Mouse (Mus musculus) hindbrain, embryonic 15.5 days (tissue): ENCODE results near the gene Smim13. TPM values are rescaled to one million over a fixed set of nuclear protein-coding genes. Genes with fewer than 3 reads are reported as not detected.

Experiments used
- ATAC-seq: fragments of 200-750 bp; cut with Nextera tagmentation; 2 replicates; pipeline ENCODE4 v1.8.0; 2017; ENCODE audit warnings: low read depth, moderate number of reproducible peaks, moderate TSS enrichment; ENCODE audit not compliant: low FRiP score
- H3K27ac ChIP-seq: fragments of 300-500 bp; sonication (generic); replicated peaks from 2 replicates; pipeline ENCODE4 v1.5.1; 2015; ENCODE audit warnings: mild to moderate bottlenecking, inconsistent platforms
- H3K27me3 ChIP-seq: fragments of 300-500 bp; sonication (generic); 2 replicates; pipeline ENCODE4 v1.6.1; 2015; ENCODE audit warnings: control low read depth, inconsistent platforms
- H3K36me3 ChIP-seq: fragments of 300-500 bp; sonication (generic); 2 replicates; pipeline ENCODE4 v1.6.1; 2015; ENCODE audit warnings: control low read depth, inconsistent platforms
- H3K4me1 ChIP-seq: fragments of 300-500 bp; sonication (generic); replicated peaks from 2 replicates; pipeline ENCODE4 v1.6.1; 2015; ENCODE audit warnings: control low read depth, inconsistent platforms
- H3K4me2 ChIP-seq: fragments of 300-500 bp; sonication (generic); 2 replicates; pipeline ENCODE4 v1.6.1; 2015; ENCODE audit warnings: moderate library complexity, mild to moderate bottlenecking, inconsistent platforms
- H3K4me3 ChIP-seq: fragments of 300-500 bp; sonication (generic); 2 replicates; pipeline ENCODE4 v1.5.1; 2015; ENCODE audit warnings: mild to moderate bottlenecking, inconsistent platforms
- H3K9ac ChIP-seq: fragments of 300-500 bp; sonication (generic); 2 replicates; pipeline ENCODE4 v1.6.1; 2015; ENCODE audit warnings: inconsistent platforms
- H3K9me3 ChIP-seq: fragments of 300-500 bp; sonication (generic); 2 replicates; pipeline ENCODE4 v1.6.1; 2016; ENCODE audit warnings: control low read depth, inconsistent platforms
- WGBS: fragments of 180-500 bp; shearing (Covaris S2); methylation state at CpG from one replicate; pipeline ENCODE4 v1.1.7; 2015; 5-methylcytosine and 5-hydroxymethylcytosine counted together
- polyA plus RNA-seq: library from polyadenylated mRNA; unstranded; fragments of >200 nt; fragmentation: Nextera tagmentation; extraction: Ambion mirVana; gene quantifications from 2 replicates; pipeline ENCODE4 v1.2.1, GENCODE M21; 2015

The Smim13 gene
- polyA plus RNA-seq, 1 experiment from 2014 or later = 30.6 TPM

GRCm38 (mm10) chr13:41298996-41299395, 49.4 kb downstream of the Smim13 start:
- WGBS = 8% methylated on average over 5 of the region's 5 CpGs

GRCm38 (mm10) chr13:41300037-41300436, 50.4 kb downstream of the Smim13 start:
- Histone ChIP-seq H3K4me1 (no peaks in the 10 kb centered on the region), H3K36me3 (no peaks in the 10 kb centered on the region), H3K27me3 (peaks cover 5% of the 10 kb centered on the region; the same call in 1 of the 2 replicates), H3K4me3 (no peak overlapping the region), H3K27ac (no peak overlapping the region), H3K9me3 (no peaks in the 10 kb centered on the region), H3K9ac (no peak overlapping the region), H3K4me2 (no peak overlapping the region)
- 57% methylated on average over 4 of the region's 4 CpGs for WGBS
- no peak for ATAC-seq

More at GRCm38 (mm10) chr13:41298996-41299395, 49.4 kb downstream of the Smim13 start:
- Histone ChIP-seq H3K27me3 (peaks cover 5% of the 10 kb centered on the region; the same call in 1 of the 2 replicates), H3K4me2 (no peak overlapping the region), H3K36me3 (no peaks in the 10 kb centered on the region), H3K4me3 (no peak overlapping the region), H3K9me3 (no peaks in the 10 kb centered on the region), H3K4me1 (no peaks in the 10 kb centered on the region), H3K27ac (no peak overlapping the region), H3K9ac (no peak overlapping the region)
- no peak for ATAC-seq

GRCm38 (mm10) chr13:41302716-41303115, 53.1 kb downstream of the Smim13 start:
- H3K4me3 ChIP-seq = no peak overlapping the region
- WGBS = 58% methylated on average over 10 of the region's 10 CpGs

GRCm38 (mm10) chr13:41320749-41321148, 71.1 kb downstream of the Smim13 start:
- Histone ChIP-seq H3K9ac (no peak overlapping the region), H3K27me3 (no peaks in the 10 kb centered on the region), H3K27ac (peak overlapping the region; percentile 76), H3K4me3 (no peak overlapping the region), H3K36me3 (peaks cover 2% of the 10 kb centered on the region; the same call in 1 of the 2 replicates), H3K4me1 (peaks cover 8% of the 10 kb centered on the region; the same call in 1 of the 2 replicates), H3K4me2 (no peak overlapping the region), H3K9me3 (no peaks in the 10 kb centered on the region)
- no peak for ATAC-seq
- 41% methylated on average over 5 of the region's 5 CpGs for WGBS

More at GRCm38 (mm10) chr13:41302716-41303115, 53.1 kb downstream of the Smim13 start:
- no peak for ATAC-seq
- no peaks in the 10 kb centered on the region for H3K4me1 ChIP-seq
- H3K9me3 ChIP-seq = no peaks in the 10 kb centered on the region
- H3K36me3 ChIP-seq = no peaks in the 10 kb centered on the region
- no peaks in the 10 kb centered on the region for H3K27me3 ChIP-seq
- no peak overlapping the region for H3K9ac ChIP-seq
- H3K4me2 ChIP-seq = no peak overlapping the region
- H3K27ac ChIP-seq = no peak overlapping the region

GRCm38 (mm10) chr13:41321433-41321832, 71.8 kb downstream of the Smim13 start:
- no peaks in the 10 kb centered on the region for H3K27me3 ChIP-seq
- no peaks in the 10 kb centered on the region for H3K9me3 ChIP-seq
- H3K27ac ChIP-seq = peak overlapping the region; percentile 76
- H3K36me3 ChIP-seq = no peaks in the 10 kb centered on the region
- peaks cover 8% of the 10 kb centered on the region; the same call in 1 of the 2 replicates for H3K4me1 ChIP-seq
- WGBS = 73% methylated on average over 3 of the region's 3 CpGs
- ATAC-seq = no peak
- H3K4me3 ChIP-seq = no peak overlapping the region
- H3K9ac ChIP-seq = no peak overlapping the region
- no peak overlapping the region for H3K4me2 ChIP-seq

GRCm38 (mm10) chr13:41324631-41325030, 75.0 kb downstream of the Smim13 start:
- Histone ChIP-seq H3K4me2 (no peak overlapping the region), H3K4me3 (no peak overlapping the region), H3K9me3 (no peaks in the 10 kb centered on the region), H3K27me3 (no peaks in the 10 kb centered on the region), H3K4me1 (peaks cover 13% of the 10 kb centered on the region; the same call in 1 of the 2 replicates), H3K27ac (no peak overlapping the region), H3K36me3 (no peaks in the 10 kb centered on the region), H3K9ac (no peak overlapping the region)
- no peak for ATAC-seq
- 90% methylated on average over 4 of the region's 4 CpGs for WGBS

GRCm38 (mm10) chr13:41325346-41325745, 75.7 kb downstream of the Smim13 start:
- H3K4me2 ChIP-seq = no peak overlapping the region
- WGBS = 83% methylated on average over 4 of the region's 4 CpGs
- H3K27me3 ChIP-seq = no peaks in the 10 kb centered on the region
- no peak overlapping the region for H3K9ac ChIP-seq
- no peaks in the 10 kb centered on the region for H3K36me3 ChIP-seq
- no peak overlapping the region for H3K4me3 ChIP-seq
- no peaks in the 10 kb centered on the region for H3K9me3 ChIP-seq
- H3K4me1 ChIP-seq = peaks cover 13% of the 10 kb centered on the region; the same call in 1 of the 2 replicates
- no peak overlapping the region for H3K27ac ChIP-seq
- no peak for ATAC-seq

- H3K4me2 ChIP-seq = no peak overlapping the region
- no peaks in the 10 kb centered on the region for H3K36me3 ChIP-seq
- 92% methylated on average over 4 of the region's 4 CpGs for WGBS
- no peak overlapping the region for H3K27ac ChIP-seq
- no peak overlapping the region for H3K4me3 ChIP-seq
- H3K4me1 ChIP-seq = peaks cover 12% of the 10 kb centered on the region; the same call in 1 of the 2 replicates
- ATAC-seq = no peak
- no peaks in the 10 kb centered on the region for H3K9me3 ChIP-seq
- H3K9ac ChIP-seq = no peak overlapping the region
- no peaks in the 10 kb centered on the region for H3K27me3 ChIP-seq
These were observed 76.5 kb downstream of the Smim13 start for GRCm38 (mm10) chr13:41326134-41326533.

Other genes starting within 250 kb of the Smim13 start
- 50.8 and 56.9 TPM in 2 replicates for gene Pak1ip1, start 248.8 kb upstream of the Smim13 start, polyA plus RNA-seq
- gene Tmem14c, start 233.6 kb upstream of the Smim13 start, polyA plus RNA-seq = 126 and 129 TPM in 2 replicates
- 1.9 TPM in 2 replicates for gene Mak, start 170.1 kb upstream of the Smim13 start, polyA plus RNA-seq
- gene Gcm2, start 138.8 kb upstream of the Smim13 start, polyA plus RNA-seq = not detected in 2 replicates
- gene Sycp2l, start 135.5 kb upstream of the Smim13 start, polyA plus RNA-seq = not detected in 2 replicates
- 35.8 and 40.2 TPM in 2 replicates for gene Elovl2, start 29.4 kb upstream of the Smim13 start, polyA plus RNA-seq
- not detected in 2 replicates for gene Gm17364, start 24.1 kb downstream of the Smim13 start, polyA plus RNA-seq
- 11.5 and 13.3 TPM in 2 replicates for gene Nedd9, start 237.5 kb downstream of the Smim13 start, polyA plus RNA-seq